Mouse (Mus musculus) effector memory CD4-positive, alpha-beta T cell, adult 7 months (primary cell): ENCODE measurements around the gene Pnmal1. TPM values are rescaled to one million over a fixed set of nuclear protein-coding genes. Genes with fewer than 3 reads are reported as not detected.

Experiments
- polyA plus RNA-seq: library from polyadenylated mRNA; unstranded; fragments of 100-300 nt; shearing (Covaris generic); gene quantifications from one replicate; pipeline ENCODE4 v1.2.1, GENCODE M21; 2017

Gene Pnmal1
- 0.24 TPM for polyA plus RNA-seq

GRCm38 (mm10) chr7:16959539-16960187 lies at the start of gene Pnmal1:
TSS of gene Pnmal1 (plus strand) at chr7:16959679.

GRCm38 (mm10) chr7:16924037-16924834 lies 35.2 kb upstream of the Pnmal1 start, which contains the start of gene Calm3:
TSS of gene Calm3 (minus strand) at chr7:16924114.

GRCm38 (mm10) chr7:16944061-16944807 lies 15.2 kb upstream of the Pnmal1 start, which contains the start of gene Pnmal2:
TSS of gene Pnmal2 (plus strand) at chr7:16944682.

GRCm38 (mm10) chr7:16982859-16983568 lies 23.5 kb downstream of the Pnmal1 start, which contains the start of gene Gm42372:
TSS of gene Gm42372 (plus strand) at chr7:16983086.

GRCm38 (mm10) chr7:16992451-16992807 lies 33.0 kb downstream of the Pnmal1 start, which contains the start of gene Ccdc8:
TSS of gene Ccdc8 (plus strand) at chr7:16992708.

Other genes with a start within 250 kb of the Pnmal1 start
- not detected for gene Ceacam9, start 237.8 kb upstream of the Pnmal1 start, polyA plus RNA-seq
- gene Ap2s1, start 221.3 kb upstream of the Pnmal1 start, polyA plus RNA-seq = 90.3 TPM
- 321 TPM for gene Slc1a5, start 178.3 kb upstream of the Pnmal1 start, polyA plus RNA-seq
- 64.8 TPM for gene Strn4, start 143.8 kb upstream of the Pnmal1 start, polyA plus RNA-seq
- gene Fkrp, start 142.9 kb upstream of the Pnmal1 start, polyA plus RNA-seq = 26.4 TPM
- gene Prkd2, start 116.8 kb upstream of the Pnmal1 start, polyA plus RNA-seq = 121 TPM
- 0.41 TPM for gene Dact3, start 84.4 kb upstream of the Pnmal1 start, polyA plus RNA-seq
- gene Gng8, start 67.9 kb upstream of the Pnmal1 start, polyA plus RNA-seq = not detected
- gene Ptgir, start 53.2 kb upstream of the Pnmal1 start, polyA plus RNA-seq = not detected
- gene Calm3, start 35.6 kb upstream of the Pnmal1 start, polyA plus RNA-seq = 77.0 TPM
- gene Pnmal2, start 15.0 kb upstream of the Pnmal1 start, polyA plus RNA-seq = 0.27 TPM
- 1.4 TPM for gene Gm42372, start 23.4 kb downstream of the Pnmal1 start, polyA plus RNA-seq
- 0.11 TPM for gene Ccdc8, start 33.0 kb downstream of the Pnmal1 start, polyA plus RNA-seq
- gene Ppp5c, start 68.2 kb downstream of the Pnmal1 start, polyA plus RNA-seq = 69.3 TPM
- gene Hif3a, start 102.7 kb downstream of the Pnmal1 start, polyA plus RNA-seq = 0.43 TPM
- 0.91 TPM for gene Psg16, start 114.4 kb downstream of the Pnmal1 start, polyA plus RNA-seq
- not detected for gene Ceacam3, start 190.6 kb downstream of the Pnmal1 start, polyA plus RNA-seq
- gene Psg29, start 243.8 kb downstream of the Pnmal1 start, polyA plus RNA-seq = not detected